Mouse (Mus musculus): ENCODE data around the gene Pitpnm1. TPM values are rescaled to one million over a fixed set of nuclear protein-coding genes. Genes with fewer than 3 reads are reported as not detected.
A peak's percentile ranks its signal among the peaks of the same experiment; 100 is the strongest.

Gene Pitpnm1
- 109 TPM for polyA plus RNA-seq (2021)

- TF ChIP-seq CTCF (IDR thresholded peaks at IDR 0.05), result no peak
- peak; percentile 24 for ATAC-seq
- no peaks in the 10 kb centered on the region for H3K27me3 ChIP-seq
- POLR2A ChIA-PET, result interaction anchor here (1.0 to 1.5 kb wide), 3 partner anchors 21 to 101 kb away, joined by 4 to 5 read pairs (median 5); partner anchors contain the start of gene Rad9a
- CTCF ChIA-PET, result interaction anchor here (1.2 to 2.1 kb wide), 5 partner anchors 17 to 99 kb away, joined by 3 to 11 read pairs (median 4); no protein-coding TSS in a partner anchor
- DNase-seq (ENCODE audit: low read depth, low spot score), result no peak
- in situ Hi-C loops (cut with MboI; ENCODE audit: low pct_unique_long_range_greater_than_20kb), result no loop called here
Observed at GRCm38 (mm10) chr19:4099837-4100717, at the start of gene Pitpnm1. Pitpnm1 (plus strand) TSS chr19:4099998.

- ChIA-PET POLR2A (no interaction called here), CTCF (interaction anchor here (1.0 to 6.9 kb wide), 4 partner anchors 17 to 38 kb away, joined by 3 to 74 read pairs (median 8); partner anchors contain the start of genes Cabp2 and Ndufv1)
- peak; percentile 33 for TF ChIP-seq CTCF (IDR thresholded peaks at IDR 0.05)
- in situ Hi-C loops (cut with MboI; ENCODE audit: low pct_unique_long_range_greater_than_20kb), result loop anchor here (5.0 kb wide), 2 partner anchors 34 to 36 kb away; no protein-coding TSS in a partner anchor
- H3K27me3 ChIP-seq, result no peaks in the 10 kb centered on the region
- no peak for ATAC-seq
- DNase-seq (ENCODE audit: low read depth, low spot score), result no peak
Observed at GRCm38 (mm10) chr19:4051016-4051415, 48.8 kb upstream of the Pitpnm1 start.

- no peak for DNase-seq (ENCODE audit: low read depth, low spot score)
- no peak for ATAC-seq
- in situ Hi-C loops (cut with MboI; ENCODE audit: low pct_unique_long_range_greater_than_20kb), result loop anchor here (5.0 kb wide), 2 partner anchors 35 kb away; no protein-coding TSS in a partner anchor
- CTCF ChIA-PET, result interaction anchor here (0.8 to 2.0 kb wide), 18 partner anchors 9 to 176 kb away, joined by 3 to 31 read pairs (median 3); partner anchors contain the start of genes Cabp2, Cdk2ap2 and Gstp1
- peak; percentile 87 for TF ChIP-seq CTCF (IDR thresholded peaks at IDR 0.05)
- POLR2A ChIA-PET, result interaction anchor here (0.5 to 0.8 kb wide), 2 partner anchors 47 to 161 kb away, joined by 3 read pairs; no protein-coding TSS in a partner anchor
- no peaks in the 10 kb centered on the region for H3K27me3 ChIP-seq
Observed at GRCm38 (mm10) chr19:4051741-4052515, 47.9 kb upstream of the Pitpnm1 start.

- TF ChIP-seq CTCF (IDR thresholded peaks at IDR 0.05), result no peak
- in situ Hi-C loops (cut with MboI; ENCODE audit: low pct_unique_long_range_greater_than_20kb), result loop anchor here (5.0 kb wide), 2 partner anchors 35 kb away; no protein-coding TSS in a partner anchor
- POLR2A ChIA-PET, result interaction anchor here (0.5 to 0.8 kb wide), 2 partner anchors 46 to 162 kb away, joined by 3 read pairs; no protein-coding TSS in a partner anchor
Observed at GRCm38 (mm10) chr19:4052516-4053030, 47.2 kb upstream of the Pitpnm1 start.

GRCm38 (mm10) chr19:4054613-4055012 is 45.2 kb upstream of the Pitpnm1 start:
- POLR2A ChIA-PET, result no interaction called here
- no peak for TF ChIP-seq CTCF (IDR thresholded peaks at IDR 0.05)
- DNase-seq (ENCODE audit: low read depth, low spot score) (no peak), ATAC-seq (no peak)
- in situ Hi-C loops (cut with MboI; ENCODE audit: low pct_unique_long_range_greater_than_20kb), result loop anchor here (5.0 kb wide), 2 partner anchors 33 to 37 kb away; no protein-coding TSS in a partner anchor
- CTCF ChIA-PET, result interaction anchor here (2.0 to 3.3 kb wide), 2 partner anchors 30 to 35 kb away, joined by 7 to 12 read pairs; no protein-coding TSS in a partner anchor
- H3K27me3 ChIP-seq, result no peaks in the 10 kb centered on the region

More at GRCm38 (mm10) chr19:4052516-4053030, 47.2 kb upstream of the Pitpnm1 start:
- no peak for DNase-seq (ENCODE audit: low read depth, low spot score)
- CTCF ChIA-PET, result interaction anchor here (0.8 to 2.0 kb wide), 18 partner anchors 8 to 176 kb away, joined by 3 to 31 read pairs (median 4); partner anchors contain the start of genes Cabp2, Cdk2ap2, Gstp1 and Ndufv1
- H3K27me3 ChIP-seq, result no peaks in the 10 kb centered on the region
- no peak for ATAC-seq

- no peak for TF ChIP-seq CTCF (IDR thresholded peaks at IDR 0.05)
- in situ Hi-C loops (cut with MboI; ENCODE audit: low pct_unique_long_range_greater_than_20kb), result no loop called here
- POLR2A ChIA-PET, result interaction anchor here (0.7 to 2.8 kb wide), 2 partner anchors 9 to 357 kb away, joined by 3 to 21 read pairs; partner anchors contain the start of gene Gstp2
- CTCF ChIA-PET, result interaction anchor here (2.0 to 3.3 kb wide), 2 partner anchors 29 to 35 kb away, joined by 7 to 12 read pairs; no protein-coding TSS in a partner anchor
- DNase-seq (ENCODE audit: low read depth, low spot score) (no peak), ATAC-seq (no peak)
- H3K27me3 ChIP-seq, result no peaks in the 10 kb centered on the region
Observed at GRCm38 (mm10) chr19:4055216-4055946, 44.4 kb upstream of the Pitpnm1 start.

GRCm38 (mm10) chr19:4055947-4056693 is 43.7 kb upstream of the Pitpnm1 start:
- in situ Hi-C loops (cut with MboI; ENCODE audit: low pct_unique_long_range_greater_than_20kb), result no loop called here
- ChIA-PET POLR2A (interaction anchor here (0.6 to 2.8 kb wide), 3 partner anchors 9 to 357 kb away, joined by 3 to 21 read pairs (median 5); partner anchors contain the start of gene Gstp2), CTCF (interaction anchor here (1.3 to 3.3 kb wide), 3 partner anchors 28 to 109 kb away, joined by 3 to 12 read pairs (median 7); no protein-coding TSS in a partner anchor)
- TF ChIP-seq CTCF (IDR thresholded peaks at IDR 0.05), result no peak
- ATAC-seq (no peak), DNase-seq (ENCODE audit: low read depth, low spot score) (no peak)
- H3K27me3 ChIP-seq, result no peaks in the 10 kb centered on the region

GRCm38 (mm10) chr19:4056727-4057126 is 43.1 kb upstream of the Pitpnm1 start:
- ATAC-seq (no peak), DNase-seq (ENCODE audit: low read depth, low spot score) (no peak)
- no peak for TF ChIP-seq CTCF (IDR thresholded peaks at IDR 0.05)
- in situ Hi-C loops (cut with MboI; ENCODE audit: low pct_unique_long_range_greater_than_20kb), result no loop called here
- H3K27me3 ChIP-seq, result no peaks in the 10 kb centered on the region
- ChIA-PET POLR2A (interaction anchor here (0.6 to 2.8 kb wide), 4 partner anchors 10 to 133 kb away, joined by 3 to 21 read pairs (median 4); partner anchors contain the start of gene Gstp2), CTCF (interaction anchor here (1.3 to 3.3 kb wide), 3 partner anchors 11 to 110 kb away, joined by 3 to 12 read pairs (median 4); partner anchors contain the start of gene Gstp2)

Data from Patski (cell line).